Mouse (Mus musculus) megakaryocyte, embryonic 14.5 days (primary cell): ENCODE measurements around the gene Cd209f. TPM values are rescaled to one million over a fixed set of nuclear protein-coding genes. Genes with fewer than 3 reads are reported as not detected.
A peak's percentile ranks its signal among the peaks of the same experiment; 100 is the strongest.
"Not testable (repeated sequence)": the region's sequence is repeated elsewhere in the genome, so short reads cannot be mapped to it uniquely, and the experiment has no call there.

ENCODE experiments used
- H3K27me3 ChIP-seq: replicated peaks from 2 replicates; pipeline ENCODE3; 2012; ENCODE audit warnings: inconsistent platforms
- H3K36me3 ChIP-seq: replicated peaks from 2 replicates; pipeline ENCODE3; 2012; ENCODE audit warnings: low read length, inconsistent platforms, mixed read lengths
- H3K4me1 ChIP-seq: 2 replicates; pipeline ENCODE4 v1.6.1; 2012; ENCODE audit warnings: inconsistent platforms
- H3K4me3 ChIP-seq: replicated peaks from 2 replicates; pipeline ENCODE3; 2012; ENCODE audit warnings: moderate library complexity, mild to moderate bottlenecking, inconsistent platforms
- H3K9me3 ChIP-seq: 2 replicates; pipeline ENCODE4 v1.6.1; 2012; ENCODE audit warnings: inconsistent platforms
- FLI1 ChIP-seq: IDR thresholded peaks from 2 replicates; pipeline ENCODE4 v1.6.1; 2012; ENCODE audit warnings: low read length, inconsistent platforms, mixed read lengths
- GATA1 ChIP-seq: IDR thresholded peaks from 3 replicates; pipeline ENCODE4 v1.6.1; 2012; ENCODE audit warnings: mixed read lengths, low read length, inconsistent platforms, borderline replicate concordance
- polyA plus RNA-seq: library from polyadenylated mRNA; stranded (reverse); fragments of >175 nt; gene quantifications from 2 replicates; pipeline ENCODE4 v1.2.3, GENCODE M21; 2012; ENCODE audit warnings: low replicate concordance; ENCODE audit not compliant: insufficient read depth

Gene Cd209f
- not detected in 2 replicates for polyA plus RNA-seq

GRCm38 (mm10) chr8:4105735-4106134 lies at the start of gene Cd209f:
TSS of gene Cd209f (minus strand) at chr8:4105835.
- H3K4me3 ChIP-seq, H3K4me1 ChIP-seq, H3K27me3 ChIP-seq: not testable (repeated sequence)

GRCm38 (mm10) chr8:4154878-4155277 lies 49.2 kb upstream of the Cd209f start:
- Histone ChIP-seq H3K4me1 (no peaks in the 10 kb centered on the region), H3K36me3 (no peaks in the 10 kb centered on the region), H3K4me3 (no peak overlapping the region), H3K9me3 (peaks cover 19% of the 10 kb centered on the region), H3K27me3 (peaks cover 3% of the 10 kb centered on the region)
- TF ChIP-seq FLI1 (no peak), GATA1 (no peak)

More at GRCm38 (mm10) chr8:4105735-4106134, at the start of gene Cd209f:
- H3K9me3 ChIP-seq, H3K36me3 ChIP-seq: not testable (repeated sequence)

GRCm38 (mm10) chr8:4147272-4147671 lies 41.6 kb upstream of the Cd209f start:
- H3K9me3 ChIP-seq, result peaks cover 21% of the 10 kb centered on the region

GRCm38 (mm10) chr8:4141721-4142120 lies 36.1 kb upstream of the Cd209f start:
- peaks cover 17% of the 10 kb centered on the region for H3K27me3 ChIP-seq
- peaks cover 7% of the 10 kb centered on the region; the same call in 1 of the 2 replicates for H3K4me1 ChIP-seq
- H3K9me3 ChIP-seq, result no peaks in the 10 kb centered on the region
- TF ChIP-seq GATA1 (no peak), FLI1 (no peak)
- H3K36me3 ChIP-seq, result no peaks in the 10 kb centered on the region
- H3K4me3 ChIP-seq, result no peak overlapping the region

More at GRCm38 (mm10) chr8:4147272-4147671, 41.6 kb upstream of the Cd209f start:
- TF ChIP-seq FLI1 (no peak), GATA1 (no peak)
- Histone ChIP-seq H3K27me3 (no peaks in the 10 kb centered on the region), H3K36me3 (no peaks in the 10 kb centered on the region), H3K4me1 (no peaks in the 10 kb centered on the region), H3K4me3 (no peak overlapping the region)

GRCm38 (mm10) chr8:4139660-4140646 lies 34.3 kb upstream of the Cd209f start:
- peak overlapping the region; percentile 81 for H3K4me3 ChIP-seq
- peaks cover 7% of the 10 kb centered on the region; the same call in 1 of the 2 replicates for H3K4me1 ChIP-seq
- no peaks in the 10 kb centered on the region for H3K9me3 ChIP-seq
- no peaks in the 10 kb centered on the region for H3K36me3 ChIP-seq
- TF ChIP-seq GATA1 (no peak), FLI1 (no peak)
- peaks cover 19% of the 10 kb centered on the region for H3K27me3 ChIP-seq

- Histone ChIP-seq H3K36me3 (no peaks in the 10 kb centered on the region), H3K27me3 (peaks cover 13% of the 10 kb centered on the region), H3K4me1 (no peaks in the 10 kb centered on the region), H3K9me3 (no peaks in the 10 kb centered on the region), H3K4me3 (no peak within 1 kb of the TSS)
- TF ChIP-seq FLI1 (no peak), GATA1 (no peak)
Measured at GRCm38 (mm10) chr8:4133798-4134197, 28.2 kb upstream of the Cd209f start, which contains the start of gene Cd209g. TSS of gene Cd209g (plus strand) at chr8:4134098.

GRCm38 (mm10) chr8:4088514-4088913 lies 17.1 kb downstream of the Cd209f start:
- H3K27me3 ChIP-seq, H3K4me3 ChIP-seq, H3K4me1 ChIP-seq, H3K36me3 ChIP-seq: not testable (repeated sequence)
- peaks cover 12% of the 10 kb centered on the region for H3K9me3 ChIP-seq

- not testable (repeated sequence) for H3K4me3 ChIP-seq, H3K9me3 ChIP-seq, H3K4me1 ChIP-seq, H3K36me3 ChIP-seq, H3K27me3 ChIP-seq
Measured at GRCm38 (mm10) chr8:4087180-4087722, 18.4 kb downstream of the Cd209f start.

Other genes with a start within 250 kb of the Cd209f start
- gene Cd209d, start 227.3 kb downstream of the Cd209f start, polyA plus RNA-seq, result not detected in 2 replicates
- not detected in 2 replicates for gene Cd209b, start 179.0 kb downstream of the Cd209f start, polyA plus RNA-seq
- gene Cd209c, start 151.1 kb downstream of the Cd209f start, polyA plus RNA-seq, result not detected in 2 replicates
- gene Cd209g, start 28.3 kb upstream of the Cd209f start, polyA plus RNA-seq, result not detected in 2 replicates
- 12.6 and 12.9 TPM in 2 replicates for gene Evi5l, start 60.7 kb upstream of the Cd209f start, polyA plus RNA-seq
- gene Prr36, start 111.6 kb upstream of the Cd209f start, polyA plus RNA-seq, result 0.22 TPM in 1 of 2 replicates, not detected in the other
- gene Lrrc8e, start 121.0 kb upstream of the Cd209f start, polyA plus RNA-seq, result not detected in 2 replicates
- 92.1 and 123 TPM in 2 replicates for gene Map2k7, start 132.9 kb upstream of the Cd209f start, polyA plus RNA-seq
- 12.4 TPM in 1 of 2 replicates, not detected in the other for gene Gm49320, start 133.0 kb upstream of the Cd209f start, polyA plus RNA-seq
- 35.3 and 93.0 TPM in 2 replicates for gene Tgfbr3l, start 142.4 kb upstream of the Cd209f start, polyA plus RNA-seq
- 62.0 and 69.9 TPM in 2 replicates for gene Snapc2, start 147.2 kb upstream of the Cd209f start, polyA plus RNA-seq
- 4.9 and 6.9 TPM in 2 replicates for gene Ctxn1, start 153.4 kb upstream of the Cd209f start, polyA plus RNA-seq
- 14.2 and 43.5 TPM in 2 replicates for gene Timm44, start 170.1 kb upstream of the Cd209f start, polyA plus RNA-seq
- gene Ccl25, start 219.4 kb upstream of the Cd209f start, polyA plus RNA-seq, result 3.3 TPM in 1 of 2 replicates, not detected in the other
- gene Elavl1, start 219.6 kb upstream of the Cd209f start, polyA plus RNA-seq, result 25.6 and 41.2 TPM in 2 replicates